Mouse (Mus musculus) megakaryocyte, embryonic 14.5 days (primary cell): ENCODE data around the gene Edn1.

Experiments
- FLI1 ChIP-seq: IDR thresholded peaks from 2 replicates; pipeline ENCODE4 v1.6.1; 2012; ENCODE audit warnings: low read length, inconsistent platforms, mixed read lengths
- GATA1 ChIP-seq: IDR thresholded peaks from 3 replicates; pipeline ENCODE4 v1.6.1; 2012; ENCODE audit warnings: mixed read lengths, low read length, inconsistent platforms, borderline replicate concordance

DNA sequence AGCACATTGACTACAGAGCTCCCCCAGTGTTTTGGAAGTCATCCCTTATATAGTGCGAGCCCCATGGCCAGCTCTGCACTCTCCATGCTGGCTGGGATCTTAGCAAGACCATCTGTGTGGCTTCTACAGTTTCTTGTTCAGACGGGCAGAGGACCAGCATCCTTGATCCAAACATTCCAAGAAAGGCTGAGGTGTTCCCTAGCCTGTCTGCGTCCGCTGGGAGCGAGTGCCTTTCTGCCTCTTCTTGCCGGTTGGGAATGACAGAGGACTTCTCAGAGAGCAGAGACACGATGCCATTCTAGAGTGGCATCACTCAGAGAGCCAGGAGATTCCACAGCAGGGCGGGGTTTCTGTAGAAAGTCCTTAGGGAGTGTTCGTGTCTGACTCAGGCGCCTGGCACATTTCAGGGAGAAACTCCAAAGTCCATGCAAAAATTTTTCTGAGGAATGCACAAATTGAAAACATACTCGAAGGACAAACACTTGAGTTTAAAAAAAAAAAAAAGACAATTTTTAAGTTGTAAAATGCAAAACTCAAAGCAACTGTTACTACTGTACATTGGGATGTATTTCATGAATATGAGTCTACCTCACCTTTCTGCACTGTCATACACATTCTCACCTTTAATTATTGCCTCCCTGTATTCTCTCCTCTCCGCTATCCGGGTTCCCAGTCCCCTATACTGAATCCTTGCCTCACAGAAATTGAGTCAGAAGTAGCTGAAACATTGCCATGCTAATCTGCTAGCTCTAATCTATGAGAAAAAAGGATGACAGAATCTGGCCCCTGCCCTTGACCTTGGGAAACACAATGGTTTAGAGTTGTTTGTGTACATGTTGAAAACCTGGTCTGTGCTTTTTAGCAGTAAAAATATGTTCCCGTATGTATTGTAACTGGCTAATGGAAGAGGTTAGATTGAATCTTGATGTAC is 5.9 kb downstream of the Edn1 start:
- TF ChIP-seq GATA1, result no peak
- no peak for TF ChIP-seq FLI1
